Mouse (Mus musculus): ENCODE measurements around the gene Gm9125.
"Not testable (repeated sequence)": the region's sequence is repeated elsewhere in the genome, so short reads cannot be mapped to it uniquely, and the experiment has no call there.

GRCm38 (mm10) chr3:94054785-94055184 lies at the start of gene Gm9125:
- TF ChIP-seq EP300, POLR2A (IDR thresholded peaks at IDR 0.05; ENCODE audit: insufficient read depth, low read depth, low read length): not testable (repeated sequence)
